Comparison of ENCODE assay signal across 15 mouse cellular contexts in genomic region chr15:97973248-97974005, GRCm38 (mm10). TPM values are rescaled to one million over a fixed set of nuclear protein-coding genes. Genes with fewer than 3 reads are reported as not detected.
DNase-seq lines count a peak whose midpoint lies in the region; ATAC-seq lines count a peak whose summit lies in the region.
"Had no signal": no experiment of that assay in that cellular context is flagged by ENCODE, and none has a peak within 500 bp of the region (broad histone marks: within the 10 kb centered on the region; RNA-seq: fewer than 3 reads in every experiment).

No protein-coding gene starts in this region.

- peak overlapping the region; percentile 30; the same call in 1 of the 2 replicates for H3K9ac ChIP-seq in heart, embryonic 14.5 days (ENCODE audit: low read length)
- no peak overlapping the region for H3K9ac ChIP-seq in midbrain, embryonic 12.5 days (replicated peaks)
- H3K9ac ChIP-seq: liver, embryonic 14.5 days; stomach, embryonic 15.5 days had no signal

- no peak overlapping the region for H3K4me2 ChIP-seq in heart, embryonic 14.5 days (ENCODE audit: low read length)
- no peak overlapping the region for H3K4me2 ChIP-seq in midbrain, embryonic 12.5 days (replicated peaks)
- H3K4me2 ChIP-seq: stomach, embryonic 15.5 days had no signal

- intact Hi-C loops in heart, postnatal 10 days (cut with DNase I) = no loop called here

- no peaks in the 10 kb centered on the region for H3K36me3 ChIP-seq in heart, embryonic 14.5 days (ENCODE audit: control insufficient read depth, insufficient read depth, low read length)
- peaks cover 32% of the 10 kb centered on the region for H3K36me3 ChIP-seq in midbrain, embryonic 12.5 days
- H3K36me3 ChIP-seq: stomach, embryonic 15.5 days had no signal

- H3K9me3 ChIP-seq in heart, embryonic 14.5 days (ENCODE audit: control insufficient read depth, low read length) = 0 out of 2 replicates have a peak, but pooled peaks cover under 1% of the 10 kb centered on the region
- H3K9me3 ChIP-seq in midbrain, embryonic 12.5 days = no peaks in the 10 kb centered on the region
- H3K9me3 ChIP-seq: stomach, embryonic 15.5 days had no signal

- WGBS in heart, embryonic 14.5 days = 41% methylated on average over 11 of the region's 11 CpGs
- WGBS in midbrain, embryonic 12.5 days = 21% methylated on average over 11 of the region's 11 CpGs

- H3K27me3 ChIP-seq in heart, embryonic 14.5 days (ENCODE audit: control insufficient read depth, insufficient read depth, low read length) = no peaks in the 10 kb centered on the region
- no peaks in the 10 kb centered on the region for H3K27me3 ChIP-seq in midbrain, embryonic 12.5 days
- H3K27me3 ChIP-seq: stomach, embryonic 15.5 days had no signal

- peaks cover 8 to 11% of the 10 kb centered on the region in 2 experiments for H3K4me1 ChIP-seq in heart, embryonic 14.5 days (ENCODE audit: control insufficient read depth in 2 of 2, insufficient read depth in 2 of 2, low read length in 2 of 2)
- peaks cover 13% of the 10 kb centered on the region for H3K4me1 ChIP-seq in midbrain, embryonic 12.5 days
- H3K4me1 ChIP-seq: stomach, embryonic 15.5 days had no signal

- H3K4me3 ChIP-seq in heart, embryonic 14.5 days (ENCODE audit: control insufficient read depth in 1 of 2, insufficient read depth in 1 of 2, low read depth in 1 of 2, low read length in 2 of 2) = no peak overlapping the region
- H3K4me3 ChIP-seq in midbrain, embryonic 12.5 days = no peak overlapping the region
- H3K4me3 ChIP-seq: stomach, embryonic 15.5 days had no signal

- DNase-seq in heart, postnatal 10 days = no peak
- DNase-seq in ES-CJ7 (ENCODE audit: low read depth, low spot score) (peak; percentile 35), R1 (ENCODE audit: low read depth, low spot score) (peak; percentile 88)
- no peak for DNase-seq in gastrocnemius, postnatal 25 days
- DNase-seq in layer of hippocampus, postnatal 36 days = no peak
- DNase-seq: adrenal gland, postnatal 36 days; cerebellum, adult 11 months; kidney, adult 8-10 months; lung, postnatal 14 days; thymus, postnatal 36 days had no signal

- H3K27ac ChIP-seq in heart, embryonic 14.5 days (replicated peaks in 1 of 2; ENCODE audit: control insufficient read depth in 1 of 2, insufficient read depth in 1 of 2, low read depth in 2 of 2, low read length in 2 of 2) = peak overlapping the region in 1 of 2 experiments; percentile 51; a peak in 2 of 4 replicates
- 0 out of 2 replicates have a peak overlapping the region, but pooled peaks have one; percentile 15 for H3K27ac ChIP-seq in midbrain, embryonic 12.5 days (replicated peaks)
- H3K27ac ChIP-seq: liver, embryonic 14.5 days; stomach, embryonic 15.5 days had no signal

- no peak for ATAC-seq in heart, embryonic 14.5 days (ENCODE audit: insufficient number of reproducible peaks, insufficient read depth, low FRiP score, low read depth)
- no peak for ATAC-seq in midbrain, embryonic 12.5 days (ENCODE audit: low FRiP score, low read depth)

RNA-seq across cellular contexts. Expression of gene Tmem106c, which starts 9.4 kb away (rescaled TPM):
- polyA plus RNA-seq in heart, embryonic 14.5 days (2014; fragmentation: Nextera tagmentation; extraction: Ambion mirVana) = 38.1 and 40.6 TPM in 2 replicates
- 10 to 100 TPM; 16.6 to 20.9 TPM for total RNA-seq in heart, postnatal 10 days (2021)
- 52.8 and 58.2 TPM in 2 replicates for polyA plus RNA-seq in midbrain, embryonic 12.5 days (2016; fragmentation: Nextera tagmentation; extraction: Ambion mirVana)
- total RNA-seq in gastrocnemius, postnatal 25 days (2021) = 1 to 10 TPM; 4.8 to 7.1 TPM
- 10 to 100 TPM; 29.1 to 30.4 TPM for total RNA-seq in layer of hippocampus, postnatal 36 days (2021)

RNA-seq across cellular contexts. Expression of gene Col2a1, which starts 31.1 kb away (rescaled TPM):
- 9.4 and 13.3 TPM in 2 replicates for polyA plus RNA-seq in heart, embryonic 14.5 days (2014; fragmentation: Nextera tagmentation; extraction: Ambion mirVana)
- total RNA-seq in heart, postnatal 10 days (2021) = under 1 TPM; 0.62 to 0.84 TPM
- polyA plus RNA-seq in midbrain, embryonic 12.5 days (2016; fragmentation: Nextera tagmentation; extraction: Ambion mirVana) = 137 and 194 TPM in 2 replicates
- total RNA-seq in gastrocnemius, postnatal 25 days (2021) = 1 to 10 TPM; 1.9 to 6.3 TPM
- total RNA-seq in layer of hippocampus, postnatal 36 days (2021) = under 1 TPM; 0.47 to 0.48 TPM
- total RNA-seq: adrenal gland, postnatal 36 days; hematopoietic stem cell, adult 5-6 weeks had no signal

Comparison
In these comparisons a context has a peak if more than half of its experiments do, and no peak if none do; other contexts are left out.
1. DNase-seq: peak in ES-CJ7 (single experiment) and R1 (single experiment); none in heart, postnatal 10 days (0 of 2), gastrocnemius, postnatal 25 days (single experiment) and layer of hippocampus, postnatal 36 days (0 of 2).